Mouse (Mus musculus): Measurements from ENCODE around the gene Runx2.

DNA sequence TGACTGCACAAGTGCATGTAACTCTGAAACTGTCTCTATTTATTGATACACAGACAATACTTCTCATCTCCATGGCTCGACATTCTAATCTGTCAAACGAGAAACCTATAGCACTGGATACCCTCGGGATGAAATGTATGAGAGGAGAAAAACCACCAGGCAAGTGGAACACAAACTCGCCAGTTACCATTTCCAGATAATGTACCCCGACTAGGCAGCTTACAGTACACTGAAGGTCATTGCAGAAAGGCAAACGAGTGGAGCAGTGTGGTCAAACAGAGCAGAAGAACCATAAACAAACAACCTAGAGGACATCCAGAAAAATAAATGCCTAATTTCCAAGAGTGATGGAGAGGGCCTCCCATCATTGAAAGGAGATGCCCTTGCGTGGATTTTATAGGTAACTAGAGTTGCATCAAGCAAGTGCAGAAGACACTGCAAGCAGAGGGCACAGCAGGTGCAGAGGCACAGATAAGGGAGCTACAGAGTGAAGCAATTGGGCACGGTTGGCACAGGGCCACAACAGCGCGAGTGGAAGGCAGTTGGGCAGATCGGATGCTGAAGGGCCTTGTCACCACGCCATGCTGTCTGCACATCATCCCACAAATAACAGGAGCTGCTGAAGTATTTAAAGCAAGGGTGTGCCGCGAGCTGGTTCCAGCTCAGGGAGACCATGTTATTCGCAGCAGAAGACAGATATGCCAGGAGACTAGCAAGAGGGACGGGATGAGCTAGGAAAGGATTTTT is 142.5 kb downstream of the Runx2 start:
- no peak for TF ChIP-seq FLI1 (IDR thresholded peaks at IDR 0.05; ENCODE audit: low read length)
- no peak for TF ChIP-seq GATA1 (IDR thresholded peaks at IDR 0.05; ENCODE audit: borderline replicate concordance, low read length)
